Mouse (Mus musculus) central nervous system, embryonic 18 days (tissue): ENCODE measurements around the gene Adgrf5. TPM values are rescaled to one million over a fixed set of nuclear protein-coding genes. Genes with fewer than 3 reads are reported as not detected.

Source experiments
- polyA plus RNA-seq: library from polyadenylated mRNA; depleted of rRNA; stranded (reverse); fragments of >200 nt; gene quantifications from 2 replicates; pipeline ENCODE4 v1.2.3, GENCODE M21; 2012; rRNA removed

The Adgrf5 gene
- 7.9 and 8.7 TPM in 2 replicates for polyA plus RNA-seq

DNA sequence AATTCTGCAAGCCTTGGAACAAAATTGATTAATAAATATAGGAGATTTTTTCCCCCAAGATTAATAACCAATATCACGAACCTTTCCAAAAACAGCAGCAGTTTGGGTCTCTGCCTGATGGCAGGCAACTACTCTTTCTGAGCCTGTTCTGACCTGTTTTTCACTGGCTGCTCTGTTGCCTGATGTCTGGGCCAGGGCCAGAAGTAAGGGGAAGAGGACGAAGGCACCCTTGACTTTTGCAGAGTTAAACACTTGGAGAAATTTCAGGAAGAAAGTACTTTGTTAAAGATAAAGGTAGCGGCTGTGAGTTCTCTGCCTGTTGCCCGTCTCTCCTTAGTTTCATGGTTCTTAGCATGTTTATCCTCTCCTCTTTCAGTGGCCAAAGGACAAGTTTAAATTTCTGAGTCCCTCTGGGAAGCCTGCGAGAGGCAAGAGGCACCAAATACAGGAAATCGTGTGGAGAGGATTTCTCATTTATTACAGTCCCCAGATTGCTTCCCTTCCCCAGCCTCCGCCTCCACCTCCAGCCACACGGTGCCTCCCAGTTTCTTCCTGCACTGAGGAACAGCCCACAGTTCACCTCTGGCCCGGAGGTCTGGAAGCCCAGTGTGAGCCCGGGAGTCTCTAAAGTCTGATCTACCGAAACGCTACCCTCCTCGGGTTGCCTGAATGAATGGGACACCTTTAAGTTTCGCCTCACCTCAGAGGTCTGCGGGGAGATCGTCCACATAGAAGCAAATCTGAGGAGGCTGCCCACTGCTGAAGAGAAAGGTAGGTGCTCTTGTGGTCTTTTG, at the start of gene Adgrf5:
Adgrf5 (plus strand) TSS at position 626 of the 794 bp plus-strand sequence.

DNA sequence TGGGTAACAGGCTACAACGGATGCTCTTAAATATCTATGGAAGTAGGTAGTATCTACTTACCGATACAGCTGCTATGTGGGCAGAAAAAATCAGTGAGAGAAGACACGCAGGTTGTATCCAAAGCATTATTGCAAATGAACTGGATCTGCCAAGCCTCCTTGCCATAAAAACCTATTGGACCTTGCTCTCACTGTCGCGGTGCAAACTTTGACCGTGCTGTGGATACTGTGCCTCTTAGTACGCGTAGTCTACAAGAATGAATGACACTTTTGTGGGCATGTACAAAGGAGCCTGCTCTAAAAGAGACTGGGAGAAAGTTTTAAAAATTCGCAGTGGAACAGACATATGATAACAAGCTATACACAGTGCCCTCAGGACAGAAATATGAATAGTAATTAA, 142.3 kb downstream of the Adgrf5 start, which contains the start of gene Mep1a:
Mep1a (minus strand) TSS at position 221 of the 400 bp plus-strand sequence.

Other genes with a start within 250 kb of the Adgrf5 start
- gene Adgrf1, start 90.1 kb upstream of the Adgrf5 start, polyA plus RNA-seq: 0.04 TPM in 2 replicates
- gene Mep1a, start 142.4 kb downstream of the Adgrf5 start, polyA plus RNA-seq: 0.05 and 0.07 TPM in 2 replicates
- 0.54 and 0.96 TPM in 2 replicates for gene Ankrd66, start 183.2 kb downstream of the Adgrf5 start, polyA plus RNA-seq
- gene Pla2g7, start 207.6 kb downstream of the Adgrf5 start, polyA plus RNA-seq: 22.3 and 37.1 TPM in 2 replicates